Comparison of ENCODE assay signal across 8 mouse cellular contexts in genomic region chr16:18777101-18778080, GRCm38 (mm10). TPM values are rescaled to one million over a fixed set of nuclear protein-coding genes. Genes with fewer than 3 reads are reported as not detected.
DNase-seq lines count a peak whose midpoint lies in the region; ATAC-seq lines count a peak whose summit lies in the region.

No protein-coding gene starts in this region.

- peak overlapping the region; percentile 49 for H3K9ac ChIP-seq in heart, embryonic 12.5 days
- H3K9ac ChIP-seq in limb, embryonic 12.5 days (replicated peaks) = peak overlapping the region; percentile 50

- H3K4me3 ChIP-seq in heart, embryonic 12.5 days = peak overlapping the region; percentile 47
- H3K4me3 ChIP-seq in limb, embryonic 12.5 days (replicated peaks) = peak overlapping the region; percentile 44

- H3K9me3 ChIP-seq in heart, embryonic 12.5 days (replicated peaks) = no peaks in the 10 kb centered on the region
- H3K9me3 ChIP-seq in limb, embryonic 12.5 days = no peaks in the 10 kb centered on the region

- H3K27me3 ChIP-seq in heart, embryonic 12.5 days (replicated peaks) = peaks cover 59% of the 10 kb centered on the region
- H3K27me3 ChIP-seq in limb, embryonic 12.5 days = peaks cover 69% of the 10 kb centered on the region

- H3K4me2 ChIP-seq in heart, embryonic 12.5 days = peak overlapping the region; percentile 82
- H3K4me2 ChIP-seq in limb, embryonic 12.5 days = peak overlapping the region; percentile 69

- H3K4me1 ChIP-seq in heart, embryonic 12.5 days (replicated peaks) = peaks cover 23% of the 10 kb centered on the region; the same call in 1 of the 2 replicates
- H3K4me1 ChIP-seq in limb, embryonic 12.5 days (replicated peaks) = peaks cover 15% of the 10 kb centered on the region

- H3K27ac ChIP-seq in heart, embryonic 12.5 days (ENCODE audit: poor library complexity, severe bottlenecking) = no peak overlapping the region
- no peak overlapping the region for H3K27ac ChIP-seq in limb, embryonic 12.5 days

- DNase-seq in adrenal gland, postnatal 10 days = peak; percentile 49
- DNase-seq in adrenal gland, postnatal 4 days (ENCODE audit: low spot score in 2 of 2) = no peak
- DNase-seq in adrenal gland, postnatal 14 days = peak; percentile 55
- peak; percentile 47 for DNase-seq in neural tube, embryonic 10.5 days (ENCODE audit: extremely low spot score, low spot score)
- no peak for DNase-seq in layer of hippocampus, postnatal 10 days (ENCODE audit: low spot score in 2 of 2)
- no peak for DNase-seq in T-cell, adult 2 months (ENCODE audit: low spot score)

- peak; percentile 15; the same call in 1 of the 2 replicates for ATAC-seq in heart, embryonic 12.5 days (ENCODE audit: insufficient number of reproducible peaks, low FRiP score)
- peak; percentile 39; the same call in 1 of the 2 replicates for ATAC-seq in limb, embryonic 12.5 days (ENCODE audit: insufficient number of reproducible peaks, insufficient read depth, low FRiP score, low TSS enrichment, low read depth)

- WGBS in heart, embryonic 12.5 days = 3% methylated on average over 80 of the region's 80 CpGs
- 4% methylated on average over 80 of the region's 80 CpGs for WGBS in limb, embryonic 12.5 days

- H3K36me3 ChIP-seq in heart, embryonic 12.5 days = peaks cover 20% of the 10 kb centered on the region
- peaks cover 24% of the 10 kb centered on the region for H3K36me3 ChIP-seq in limb, embryonic 12.5 days

RNA-seq across cellular contexts. Expression of gene Cldn5, which starts 0.7 kb away (rescaled TPM):
- total RNA-seq in adrenal gland, postnatal 10 days (2021) = 100 to 1,000 TPM in 1 of 2 experiments, 10 to 100 TPM in 1; 98.7 to 118 TPM
- 10 to 100 TPM; 66.2 to 68.0 TPM for total RNA-seq in adrenal gland, postnatal 4 days (2021)
- 44.5 and 61.0 TPM in 2 replicates for total RNA-seq in adrenal gland, postnatal 14 days (2021)
- 5.3 and 6.4 TPM in 2 replicates for polyA plus RNA-seq in heart, embryonic 12.5 days (2016; fragmentation: Nextera tagmentation; extraction: Ambion mirVana)
- 15.3 and 19.4 TPM in 2 replicates for polyA plus RNA-seq in limb, embryonic 12.5 days (2016; fragmentation: Nextera tagmentation; extraction: Ambion mirVana)
- total RNA-seq in layer of hippocampus, postnatal 10 days (2021) = 10 to 100 TPM; 89.4 to 99.1 TPM

RNA-seq across cellular contexts. Expression of gene Ufd1, which starts 34.2 kb away (rescaled TPM):
- 10 to 100 TPM; 90.3 to 91.3 TPM for total RNA-seq in adrenal gland, postnatal 10 days (2021)
- total RNA-seq in adrenal gland, postnatal 4 days (2021) = 100 to 1,000 TPM; 120 to 130 TPM
- 90.5 and 95.1 TPM in 2 replicates for total RNA-seq in adrenal gland, postnatal 14 days (2021)
- 71.7 and 73.0 TPM in 2 replicates for polyA plus RNA-seq in heart, embryonic 12.5 days (2016; fragmentation: Nextera tagmentation; extraction: Ambion mirVana)
- polyA plus RNA-seq in limb, embryonic 12.5 days (2016; fragmentation: Nextera tagmentation; extraction: Ambion mirVana) = 118 and 120 TPM in 2 replicates
- 10 to 100 TPM; 93.8 to 95.9 TPM for total RNA-seq in layer of hippocampus, postnatal 10 days (2021)

RNA-seq across cellular contexts. Expression of gene Cdc45, which starts 34.4 kb away (rescaled TPM):
- total RNA-seq in adrenal gland, postnatal 10 days (2021) = 10 to 100 TPM; 12.9 to 14.6 TPM
- total RNA-seq in adrenal gland, postnatal 4 days (2021) = 10 to 100 TPM; 18.0 to 19.7 TPM
- total RNA-seq in adrenal gland, postnatal 14 days (2021) = 13.1 and 14.6 TPM in 2 replicates
- 38.6 and 38.9 TPM in 2 replicates for polyA plus RNA-seq in heart, embryonic 12.5 days (2016; fragmentation: Nextera tagmentation; extraction: Ambion mirVana)
- polyA plus RNA-seq in limb, embryonic 12.5 days (2016; fragmentation: Nextera tagmentation; extraction: Ambion mirVana) = 63.9 and 64.2 TPM in 2 replicates
- total RNA-seq in layer of hippocampus, postnatal 10 days (2021) = 1 to 10 TPM; 4.0 to 4.3 TPM

RNA-seq across cellular contexts. Expression of gene 2510002D24Rik, which starts 59.0 kb away (rescaled TPM):
- 10 to 100 TPM; 17.9 to 24.1 TPM for total RNA-seq in adrenal gland, postnatal 10 days (2021)
- total RNA-seq in adrenal gland, postnatal 4 days (2021) = 10 to 100 TPM; 23.8 to 27.5 TPM
- 15.4 and 19.3 TPM in 2 replicates for total RNA-seq in adrenal gland, postnatal 14 days (2021)
- polyA plus RNA-seq in heart, embryonic 12.5 days (2016; fragmentation: Nextera tagmentation; extraction: Ambion mirVana) = 32.7 and 34.7 TPM in 2 replicates
- 37.3 and 38.9 TPM in 2 replicates for polyA plus RNA-seq in limb, embryonic 12.5 days (2016; fragmentation: Nextera tagmentation; extraction: Ambion mirVana)
- 10 to 100 TPM; 22.2 to 24.7 TPM for total RNA-seq in layer of hippocampus, postnatal 10 days (2021)

RNA-seq across cellular contexts. Expression of gene Gm28539, which starts 59.0 kb away (rescaled TPM):
- total RNA-seq in adrenal gland, postnatal 10 days (2021) = under 1 TPM; 0.39 to 0.70 TPM
- total RNA-seq in adrenal gland, postnatal 4 days (2021) = 10 to 100 TPM in 1 of 2 experiments, 1 to 10 TPM in 1; 6.5 to 10.2 TPM
- 1.8 and 5.6 TPM in 2 replicates for total RNA-seq in adrenal gland, postnatal 14 days (2021)
- not detected in 2 replicates for polyA plus RNA-seq in heart, embryonic 12.5 days (2016; fragmentation: Nextera tagmentation; extraction: Ambion mirVana)
- not detected in 2 replicates for polyA plus RNA-seq in limb, embryonic 12.5 days (2016; fragmentation: Nextera tagmentation; extraction: Ambion mirVana)
- 10 to 100 TPM in 1 of 2 experiments, 1 to 10 TPM in 1; 8.8 to 16.9 TPM for total RNA-seq in layer of hippocampus, postnatal 10 days (2021)

Comparison
In these comparisons a context has a peak if more than half of its experiments do, and no peak if none do; other contexts are left out.
1. DNase-seq: peak in adrenal gland, postnatal 10 days (single experiment), adrenal gland, postnatal 14 days (single experiment) and neural tube, embryonic 10.5 days (single experiment); none in adrenal gland, postnatal 4 days (0 of 2), layer of hippocampus, postnatal 10 days (0 of 2) and T-cell, adult 2 months (single experiment).